Mouse (Mus musculus) thymus, postnatal 36 days (tissue): ENCODE results near the gene 6430628N08Rik.

Source experiments
- DNase-seq, 2 experiments: peaks; one replicate each; pipeline ENCODE4 v3.0.0; 2022; ENCODE audit warnings: mixed read lengths in 2 of 2

The 6430628N08Rik gene

DNA sequence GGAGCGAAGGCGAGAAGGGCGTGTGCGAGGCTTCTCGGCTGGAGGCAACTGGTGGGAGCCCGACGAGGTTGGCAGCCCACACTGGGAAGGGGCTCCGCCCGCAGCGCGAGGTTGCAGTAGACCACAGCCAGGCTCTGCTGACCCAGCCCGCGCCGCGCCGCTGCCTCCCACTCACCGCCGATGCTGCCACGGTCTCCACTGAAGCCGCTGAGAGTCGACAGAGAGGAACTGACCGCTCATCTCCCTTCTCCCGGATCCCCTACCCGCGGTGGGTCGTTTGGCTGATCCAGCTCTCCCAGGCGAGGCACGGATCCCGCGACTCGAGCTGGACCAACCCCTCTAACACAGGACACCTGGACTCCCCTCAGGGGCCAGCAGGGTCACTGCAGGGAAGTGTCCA is at the start of gene 6430628N08Rik:
Gene 6430628N08Rik (plus strand): TSS at position 113 of the 400 bp plus-strand sequence.
- DNase-seq, result no peak

DNA sequence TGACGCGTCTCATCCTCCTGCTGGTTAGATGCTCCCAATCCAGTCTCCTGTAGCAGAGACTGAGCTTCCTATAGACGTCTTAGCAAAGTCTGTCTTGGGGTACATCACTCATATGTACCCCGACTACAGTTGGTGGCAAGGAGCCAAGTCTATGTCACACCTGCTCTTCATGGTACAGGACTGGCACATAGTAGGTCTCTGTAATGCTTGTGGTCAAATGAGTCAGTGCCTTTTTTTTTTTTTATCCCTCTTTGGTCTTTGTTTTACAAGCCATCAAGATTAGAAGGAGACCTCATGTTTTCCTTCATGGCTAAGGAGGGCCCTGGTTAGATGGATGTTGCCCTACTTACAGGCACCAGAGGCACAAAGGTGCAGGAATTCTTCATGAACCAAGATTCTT is 49.6 kb upstream of the 6430628N08Rik start:
- no peak for DNase-seq

- no peak for DNase-seq
These were observed 43.8 kb upstream of the 6430628N08Rik start for GRCm38 (mm10) chr4:115846656-115847055.

GRCm38 (mm10) chr4:115847377-115847776 is 43.1 kb upstream of the 6430628N08Rik start:
- no peak for DNase-seq

- no peak for DNase-seq
These were observed 42.4 kb upstream of the 6430628N08Rik start for GRCm38 (mm10) chr4:115848083-115848482.

GRCm38 (mm10) chr4:115848990-115849677 is 41.3 kb upstream of the 6430628N08Rik start:
- no peak for DNase-seq

GRCm38 (mm10) chr4:115850111-115850510 is 40.4 kb upstream of the 6430628N08Rik start:
- no peak for DNase-seq

- no peak for DNase-seq
These were observed 39.8 kb upstream of the 6430628N08Rik start for GRCm38 (mm10) chr4:115850631-115851030.

DNA sequence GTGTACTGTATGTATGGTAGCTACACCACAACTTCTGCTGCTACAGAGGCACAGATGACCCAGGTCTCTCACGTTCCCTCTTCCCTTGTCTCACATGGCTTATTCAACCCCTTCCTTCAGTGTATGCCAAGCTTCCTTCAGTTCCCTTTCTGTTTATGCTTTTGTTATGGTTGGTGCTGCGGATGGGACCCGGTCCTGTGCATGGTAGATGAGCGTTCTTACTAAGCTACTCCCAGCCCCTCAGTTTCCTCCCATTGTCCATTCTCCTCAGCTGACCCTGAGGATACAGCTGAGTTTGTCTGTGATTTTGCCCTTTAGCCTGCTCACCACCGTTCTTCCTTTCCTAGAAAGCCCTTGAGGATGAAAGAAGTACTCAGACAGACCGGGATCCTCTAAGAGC is 38.9 kb upstream of the 6430628N08Rik start:
- DNase-seq, result no peak

DNA sequence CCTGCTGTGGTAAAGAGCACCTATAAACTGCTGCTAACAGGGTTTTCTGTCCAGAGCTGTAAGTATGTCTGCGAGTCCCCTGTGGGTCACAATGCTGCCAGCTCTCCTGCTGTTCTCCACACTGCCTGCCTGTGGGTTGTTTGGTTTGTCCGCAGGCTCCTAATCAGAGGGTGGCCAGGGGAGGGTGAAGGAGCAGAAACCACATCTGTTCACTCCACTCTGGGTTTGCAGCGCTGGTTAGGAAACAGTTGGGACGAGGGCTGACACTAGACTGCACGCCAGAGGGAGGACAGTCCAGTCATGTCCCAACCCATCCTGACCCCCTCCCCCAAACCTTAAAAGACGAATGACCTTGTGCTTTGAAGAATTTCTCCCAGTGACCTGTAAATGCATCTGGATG is 35.4 kb upstream of the 6430628N08Rik start:
- no peak for DNase-seq

- DNase-seq, result no peak
These were observed 34.9 kb upstream of the 6430628N08Rik start for GRCm38 (mm10) chr4:115855609-115856008.

- DNase-seq, result no peak
These were observed 34.2 kb upstream of the 6430628N08Rik start for GRCm38 (mm10) chr4:115856282-115856681.

GRCm38 (mm10) chr4:115857293-115857883 is 33.1 kb upstream of the 6430628N08Rik start:
- no peak for DNase-seq

DNA sequence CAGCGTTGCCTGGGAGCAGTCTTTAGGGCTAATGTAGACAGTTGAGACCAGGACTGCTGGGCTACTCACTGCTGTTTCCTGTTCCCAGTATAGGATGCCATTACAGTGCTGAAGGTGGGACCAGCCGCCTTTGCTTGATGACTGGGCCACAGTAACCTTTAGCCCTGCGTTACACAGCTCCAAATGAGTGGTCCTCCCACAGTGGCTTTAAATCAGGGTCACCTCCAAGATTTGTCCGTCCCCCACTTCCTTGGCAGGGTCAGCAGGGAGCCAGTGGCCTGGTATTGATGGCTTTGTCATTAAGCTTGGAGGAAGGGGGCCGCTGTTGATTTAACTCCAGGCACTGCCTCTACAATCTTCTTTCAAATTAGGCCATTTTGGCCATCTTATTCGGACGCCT is 27.1 kb upstream of the 6430628N08Rik start:
- no peak for DNase-seq

DNA sequence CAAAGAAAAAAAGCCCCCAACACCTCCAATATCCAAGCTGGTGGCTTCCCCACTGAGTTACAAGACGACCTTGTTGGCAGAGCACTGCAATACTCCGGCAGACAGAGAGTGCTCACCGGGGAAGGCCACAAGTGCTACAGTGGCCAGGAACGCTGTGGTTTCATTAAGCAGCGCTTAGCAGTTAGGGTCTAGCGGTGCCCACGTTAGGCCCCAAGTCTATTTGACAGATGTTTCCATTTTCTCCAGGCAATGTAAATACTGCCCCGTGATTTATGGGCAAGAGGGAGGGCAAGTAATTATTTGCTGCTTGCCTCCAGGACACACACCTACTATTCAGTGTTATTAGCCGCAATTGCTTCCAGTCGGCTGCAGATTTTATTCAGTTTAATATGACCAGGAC is 26.6 kb upstream of the 6430628N08Rik start:
- no peak for DNase-seq

GRCm38 (mm10) chr4:115869512-115870210 is 20.8 kb upstream of the 6430628N08Rik start:
- no peak for DNase-seq

DNA sequence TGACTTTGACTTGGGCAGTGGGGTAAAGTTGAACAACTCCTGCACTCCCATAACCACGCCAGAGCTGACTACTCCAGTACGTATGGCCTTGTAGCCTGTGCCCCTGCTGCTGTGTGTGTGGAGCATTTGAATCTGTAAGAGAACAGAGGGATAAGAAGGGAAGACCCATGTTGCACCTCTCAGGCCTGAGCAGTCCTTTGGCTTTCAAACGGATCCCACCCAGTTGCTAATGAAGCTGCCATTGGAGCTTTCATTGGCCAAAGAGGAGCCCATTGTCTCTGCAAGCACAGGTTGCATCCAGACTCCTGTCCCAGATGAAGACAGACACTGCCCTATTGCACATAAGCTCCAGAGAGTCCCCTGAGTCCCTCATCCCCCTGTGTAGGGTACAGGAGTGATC is 17.2 kb upstream of the 6430628N08Rik start:
- no peak for DNase-seq

GRCm38 (mm10) chr4:115878216-115878678 is 12.2 kb upstream of the 6430628N08Rik start:
- DNase-seq, result no peak

- no peak for DNase-seq
These were observed 11.6 kb upstream of the 6430628N08Rik start for GRCm38 (mm10) chr4:115878828-115879227.

GRCm38 (mm10) chr4:115881183-115881582 is 9.3 kb upstream of the 6430628N08Rik start:
- DNase-seq, result no peak

DNA sequence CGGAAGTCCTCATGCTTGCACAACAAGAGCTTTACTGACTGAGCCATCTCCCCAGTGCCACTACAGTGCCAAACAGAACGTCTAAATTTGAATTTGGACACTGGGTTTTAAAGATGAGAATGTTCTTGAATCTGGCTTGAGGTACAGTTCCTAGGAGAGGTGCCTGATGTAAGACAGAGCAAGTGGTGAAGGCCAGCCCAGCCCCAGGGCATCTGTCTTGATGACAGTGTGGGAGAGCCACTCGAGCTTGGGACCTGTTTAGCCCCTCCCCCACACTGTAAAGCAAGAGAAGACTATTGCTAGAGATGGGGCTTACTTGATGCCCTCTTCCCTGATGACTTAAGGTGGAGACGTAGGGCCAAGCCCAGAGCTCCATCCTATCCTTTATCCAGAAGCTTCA is 8.3 kb upstream of the 6430628N08Rik start:
- DNase-seq, result no peak

- DNase-seq, result no peak
These were observed 6.4 kb upstream of the 6430628N08Rik start, which contains the start of gene Kncn for GRCm38 (mm10) chr4:115884022-115884421. TSS of gene Kncn (plus strand) at chr4:115884400.

GRCm38 (mm10) chr4:115885846-115886245 is 4.6 kb upstream of the 6430628N08Rik start:
- DNase-seq, result no peak

GRCm38 (mm10) chr4:115886875-115887274 is 3.6 kb upstream of the 6430628N08Rik start:
- no peak for DNase-seq
